Mouse (Mus musculus): Measurements from ENCODE around the gene Gp9.

Gp9 gene

DNA sequence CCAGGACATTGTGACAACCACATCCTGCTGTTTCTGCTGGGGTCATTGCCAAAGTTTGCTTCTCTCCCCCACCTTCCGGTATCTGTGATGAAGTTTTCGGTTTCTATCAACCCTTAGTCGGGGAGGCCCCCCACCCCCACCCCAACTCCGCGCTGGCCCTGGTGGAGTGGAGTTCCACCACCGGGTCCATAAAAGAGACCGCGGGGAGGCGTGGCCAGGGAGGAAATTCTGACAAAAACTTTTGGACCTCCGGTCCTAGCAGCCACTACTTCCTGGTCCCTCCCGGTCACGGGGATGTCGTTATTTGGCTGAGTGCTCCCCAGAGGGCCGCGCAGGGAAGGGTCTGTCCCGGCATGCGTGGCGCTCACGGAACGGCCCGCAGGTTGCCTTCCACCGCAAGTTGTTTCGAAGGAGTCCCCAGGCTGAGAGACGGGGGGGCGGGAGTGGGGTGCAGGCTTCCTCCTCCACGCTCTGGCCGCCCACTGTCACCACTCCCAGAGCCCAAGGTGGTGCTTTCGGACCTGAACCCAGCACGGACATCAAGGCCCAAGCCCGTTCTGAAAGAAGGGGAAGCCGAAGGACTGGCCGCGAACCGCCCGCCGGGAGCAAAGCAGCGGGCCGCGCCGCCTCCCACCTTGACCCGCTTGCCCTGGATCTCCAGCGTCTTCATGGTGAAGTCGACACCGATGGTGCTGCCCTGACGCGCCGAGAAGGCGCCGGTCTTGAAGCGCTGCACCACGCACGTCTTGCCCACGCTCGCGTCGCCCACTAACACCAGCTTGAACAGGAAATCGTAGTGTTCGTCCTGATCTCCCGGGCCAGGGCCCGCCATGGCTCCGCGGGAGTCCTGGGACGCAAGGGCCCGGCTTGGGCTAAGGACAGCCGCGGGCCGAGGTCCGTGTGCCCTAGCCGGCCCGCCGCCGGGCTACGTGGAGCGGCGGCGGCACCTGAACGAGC is 33.1 kb downstream of the Gp9 start:
- DNase-seq: peak; percentile 68

DNA sequence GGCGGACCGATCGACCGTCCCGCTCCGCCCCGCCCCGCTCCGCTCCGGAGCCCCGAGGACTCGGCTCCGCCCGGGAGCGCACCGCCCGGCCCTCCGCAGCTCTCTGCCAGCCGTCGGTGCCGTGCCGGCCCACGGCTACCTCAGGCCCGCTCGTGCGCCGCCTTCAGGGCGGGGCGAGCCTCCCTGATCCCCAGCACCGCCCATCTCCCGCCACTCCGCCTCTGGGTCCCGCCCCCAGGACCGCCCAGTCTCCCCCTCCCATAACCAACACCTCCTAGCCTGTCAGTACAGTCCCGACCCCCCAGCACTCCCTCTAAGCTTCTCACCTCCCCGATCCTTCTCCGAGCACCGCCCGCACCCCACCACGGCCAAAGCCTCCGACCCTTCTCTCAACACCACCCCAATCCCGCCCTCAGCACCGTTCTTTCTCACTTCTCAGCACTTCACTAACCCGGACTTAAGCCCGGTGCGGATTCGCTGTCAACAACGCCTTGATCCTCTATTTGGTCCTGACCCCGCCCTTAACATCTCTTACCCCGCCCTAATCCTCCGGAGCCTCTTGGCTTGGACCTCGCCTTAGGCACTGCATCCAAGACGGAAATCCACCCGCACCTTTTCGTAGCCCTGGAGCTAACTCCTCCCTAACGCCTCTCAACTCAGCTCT is 33.9 kb downstream of the Gp9 start, which contains the start of gene Rab43:
Gene Rab43, minus strand, starts transcription at position 490 of the 664 bp plus-strand sequence.
- DNase-seq: peak; percentile 92

DNA sequence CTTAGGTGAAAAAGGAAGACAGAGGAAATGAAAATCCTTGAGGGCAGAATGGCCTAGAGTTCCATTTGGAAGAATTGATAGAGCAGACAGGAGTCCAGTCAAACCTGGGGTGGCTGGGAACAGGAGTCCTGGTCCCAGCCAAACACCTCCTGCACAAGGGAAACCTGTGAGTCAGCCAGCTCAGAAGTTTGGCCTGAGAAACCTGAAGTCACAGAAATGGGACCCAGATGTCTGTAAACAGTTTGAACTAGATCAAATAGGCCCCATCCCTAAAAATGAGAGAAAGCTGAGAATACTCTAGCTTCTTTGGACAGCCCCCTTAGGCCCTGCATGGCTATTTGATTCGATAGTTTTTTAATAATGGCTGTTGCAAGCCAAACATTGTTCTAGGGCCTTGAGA is 34.8 kb downstream of the Gp9 start:
- no peak for DNase-seq

DNA sequence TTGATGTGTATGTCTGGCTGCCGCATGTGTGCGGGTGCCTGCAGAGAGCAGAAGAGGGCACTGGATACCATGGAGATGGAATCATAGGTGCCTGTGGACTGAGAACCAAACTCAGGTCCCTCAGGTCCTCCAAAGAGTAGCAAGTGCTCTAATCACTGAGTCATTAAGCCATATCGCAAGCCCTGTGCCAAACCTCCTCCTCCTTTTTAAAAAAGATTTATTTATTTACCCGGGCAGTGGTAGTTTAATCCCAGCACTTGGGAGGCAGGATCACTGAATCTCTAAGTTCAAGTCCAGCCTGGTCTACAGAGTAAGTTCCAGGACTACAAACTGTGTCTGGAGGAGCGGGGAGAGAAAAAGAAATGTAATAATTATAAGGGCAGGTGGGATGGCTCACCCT is 36.6 kb downstream of the Gp9 start:
- no peak for DNase-seq

DNA sequence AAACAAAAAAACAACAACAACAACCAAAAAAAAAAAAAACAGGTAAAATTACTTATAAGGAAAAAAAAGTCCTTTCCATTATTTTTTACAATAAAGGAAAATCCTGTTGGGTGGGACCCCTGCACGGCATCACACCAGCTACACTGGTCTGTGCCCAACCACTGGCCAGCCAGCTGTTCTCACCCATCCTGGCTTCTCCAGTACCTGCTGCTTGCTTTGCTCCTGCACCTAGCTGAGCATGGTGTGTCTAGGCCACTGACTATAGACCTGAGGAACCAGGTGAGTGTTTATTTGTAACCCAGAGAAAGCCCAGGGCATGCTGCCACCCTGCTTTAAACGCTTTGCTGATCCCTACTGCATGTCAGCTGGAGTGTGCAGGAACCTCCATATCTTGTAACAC is 42.5 kb downstream of the Gp9 start:
- DNase-seq: no peak

All from cerebellum, adult 11-12 months (tissue).